Mouse (Mus musculus) cerebellum, adult 2 months (tissue): ENCODE data around the gene Fam222b. TPM values are rescaled to one million over a fixed set of nuclear protein-coding genes. Genes with fewer than 3 reads are reported as not detected.
"Not testable (repeated sequence)": the region's sequence is repeated elsewhere in the genome, so short reads cannot be mapped to it uniquely, and the experiment has no call there.

Experiments
- DNase-seq, 2 experiments: peaks; one replicate each; pipeline ENCODE4 v3.0.0; 2021
- H3K27ac ChIP-seq: fragments of 200-500 bp; 2 replicates; pipeline ENCODE4 v1.5.1; 2012; ENCODE audit warnings: low read length, control low read depth, inconsistent platforms; ENCODE audit not compliant: insufficient read depth
- H3K27me3 ChIP-seq: fragments of 200-500 bp; 2 replicates; pipeline ENCODE4 v1.6.1; 2012; ENCODE audit warnings: inconsistent platforms, mild to moderate bottlenecking, low read length, moderate library complexity; ENCODE audit not compliant: control insufficient read depth, insufficient read depth
- H3K4me1 ChIP-seq: fragments of 200-500 bp; 2 replicates; pipeline ENCODE4 v1.6.1; 2011; ENCODE audit warnings: low read length; ENCODE audit not compliant: control insufficient read depth, insufficient read depth
- H3K4me3 ChIP-seq: fragments of 200-500 bp; replicated peaks from 2 replicates; pipeline ENCODE3; 2011; ENCODE audit warnings: mild to moderate bottlenecking, low read depth, low read length, control low read depth; ENCODE audit not compliant: insufficient read depth
- CTCF ChIP-seq: fragments of 200-500 bp; IDR thresholded peaks from 2 replicates; pipeline ENCODE4 v1.5.1; 2011; ENCODE audit warnings: low read depth, mild to moderate bottlenecking, control low read depth, low read length, moderate library complexity, borderline replicate concordance; ENCODE audit not compliant: insufficient read depth
- POLR2A ChIP-seq: fragments of 200-500 bp; IDR thresholded peaks from 2 replicates; pipeline ENCODE4 v1.6.1; 2011; ENCODE audit warnings: low read length, control low read depth, borderline replicate concordance; ENCODE audit not compliant: insufficient read depth
- WGBS: fragments of 180-500 bp; shearing (Covaris S2); methylation state at CpG from one replicate; pipeline ENCODE4 v1.1.7; 2018; 5-methylcytosine and 5-hydroxymethylcytosine counted together
- polyA plus RNA-seq: library from polyadenylated mRNA; depleted of rRNA; stranded (reverse); fragments of >200 nt; gene quantifications from 2 replicates; pipeline ENCODE4 v1.2.3, GENCODE M21; 2012

Fam222b gene
- polyA plus RNA-seq, 1 experiment = 23.5 TPM

- no peaks in the 10 kb centered on the region for H3K27me3 ChIP-seq
- WGBS = 69% methylated on average over 8 of the region's 8 CpGs
- no peak overlapping the region for H3K4me3 ChIP-seq
- DNase-seq = no peak
- H3K27ac ChIP-seq = no peak overlapping the region
- TF ChIP-seq POLR2A (no peak), CTCF (no peak)
- H3K4me1 ChIP-seq = 0 out of 2 replicates have a peak, but pooled peaks cover 5% of the 10 kb centered on the region
These were observed 35.0 kb downstream of the Fam222b start for GRCm38 (mm10) chr11:78129458-78129857.

DNA sequence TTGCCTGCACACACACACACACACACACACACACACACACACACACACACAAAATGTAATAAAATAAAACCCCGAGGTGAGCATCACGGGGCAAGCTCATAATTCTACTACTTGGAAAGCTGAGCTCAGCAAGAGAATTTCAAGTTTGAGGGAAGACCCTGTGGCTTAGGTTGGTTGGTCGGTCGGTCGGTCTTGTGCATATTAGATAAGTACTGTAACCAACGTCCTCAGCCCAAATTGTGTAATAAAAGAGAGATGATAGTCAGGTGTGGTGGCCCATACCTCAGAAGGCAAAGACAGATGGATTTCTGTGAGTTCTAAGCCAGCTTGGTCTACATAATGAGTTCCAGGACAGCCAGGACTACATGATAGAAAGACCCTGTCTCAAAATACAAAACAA lies 39.5 kb downstream of the Fam222b start:
- no peaks in the 10 kb centered on the region for H3K27me3 ChIP-seq
- 0 out of 2 replicates have a peak, but pooled peaks cover 2% of the 10 kb centered on the region for H3K4me1 ChIP-seq
- WGBS = 93% methylated on average over 6 of the region's 6 CpGs
- no peak for DNase-seq
- H3K4me3 ChIP-seq = no peak overlapping the region
- TF ChIP-seq CTCF = no peak
- TF ChIP-seq POLR2A = no peak
- no peak overlapping the region for H3K27ac ChIP-seq

- Histone ChIP-seq H3K27me3 (no peaks in the 10 kb centered on the region), H3K4me3 (no peak overlapping the region), H3K4me1 (0 out of 2 replicates have a peak, but pooled peaks cover 2% of the 10 kb centered on the region), H3K27ac (no peak overlapping the region)
- TF ChIP-seq CTCF (no peak), POLR2A (no peak)
- WGBS = 68% methylated on average over 3 of the region's 3 CpGs
- DNase-seq = no peak
These were observed 39.9 kb downstream of the Fam222b start for GRCm38 (mm10) chr11:78134344-78134743.

GRCm38 (mm10) chr11:78135314-78135713 lies 40.9 kb downstream of the Fam222b start:
- WGBS = 91% methylated on average over 7 of the region's 7 CpGs
- not testable (repeated sequence) for H3K4me1 ChIP-seq, DNase-seq, H3K27ac ChIP-seq, H3K27me3 ChIP-seq, H3K4me3 ChIP-seq

- no peak overlapping the region for H3K4me3 ChIP-seq
- H3K4me1 ChIP-seq = 0 out of 2 replicates have a peak, but pooled peaks cover 2% of the 10 kb centered on the region
- 72% methylated on average over 1 of the region's 1 CpGs for WGBS
- no peaks in the 10 kb centered on the region for H3K27me3 ChIP-seq
- TF ChIP-seq CTCF (no peak), POLR2A (no peak)
- no peak for DNase-seq
- no peak overlapping the region for H3K27ac ChIP-seq
These were observed 41.7 kb downstream of the Fam222b start for GRCm38 (mm10) chr11:78136132-78136531.

DNA sequence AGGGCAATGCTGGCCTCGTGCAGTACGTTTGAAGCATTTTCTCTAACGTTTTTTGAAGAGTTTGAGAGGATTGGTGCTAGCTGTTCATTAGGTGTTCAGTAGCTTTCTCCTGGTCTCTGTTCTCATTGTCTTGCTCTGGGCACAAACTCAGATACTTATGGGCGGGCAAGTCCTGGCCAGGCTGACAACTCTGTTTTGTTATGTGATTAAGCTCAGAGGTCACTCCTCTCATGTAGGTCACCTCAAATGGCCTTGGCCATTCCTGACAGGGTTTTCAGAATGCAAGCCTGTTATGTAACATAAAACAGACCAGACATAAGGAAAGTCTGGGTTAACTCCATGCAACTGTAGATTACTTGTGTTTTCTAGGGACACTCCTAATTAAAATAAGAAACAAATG lies 43.1 kb downstream of the Fam222b start:
- no peak overlapping the region for H3K4me3 ChIP-seq
- no peak for DNase-seq
- H3K27me3 ChIP-seq = no peaks in the 10 kb centered on the region
- WGBS = 79% methylated on average over 4 of the region's 4 CpGs
- H3K27ac ChIP-seq = no peak overlapping the region
- H3K4me1 ChIP-seq = peaks cover 4% of the 10 kb centered on the region
- TF ChIP-seq CTCF = no peak
- TF ChIP-seq POLR2A = no peak

- no peak overlapping the region for H3K27ac ChIP-seq
- no peak overlapping the region for H3K4me3 ChIP-seq
- 90% methylated on average over 3 of the region's 3 CpGs for WGBS
- TF ChIP-seq POLR2A = no peak
- no peak for TF ChIP-seq CTCF
- peaks cover 4% of the 10 kb centered on the region for H3K4me1 ChIP-seq
- H3K27me3 ChIP-seq = no peaks in the 10 kb centered on the region
- no peak for DNase-seq
These were observed 43.6 kb downstream of the Fam222b start for GRCm38 (mm10) chr11:78138023-78138422.

DNA sequence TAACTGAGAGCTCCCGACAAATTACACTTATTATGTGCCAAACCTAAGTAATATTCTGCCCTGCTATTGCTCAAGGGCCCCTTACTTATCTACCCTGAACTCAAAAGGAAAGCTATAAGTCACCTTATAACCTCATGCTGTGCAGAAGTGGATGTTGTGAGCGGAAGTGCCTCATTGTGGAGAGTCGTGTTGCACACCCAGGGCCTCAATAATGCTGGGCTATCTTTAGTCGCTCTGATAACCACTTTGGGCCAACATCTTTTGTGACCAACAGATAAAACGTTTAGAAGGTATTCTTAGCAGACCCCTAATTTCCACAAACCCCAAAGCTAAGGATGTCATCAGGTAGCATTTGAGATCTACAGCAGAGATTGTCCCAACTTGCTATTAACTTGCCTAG lies 46.2 kb downstream of the Fam222b start:
- Histone ChIP-seq H3K4me1 (peaks cover 4% of the 10 kb centered on the region), H3K27ac (no peak overlapping the region), H3K27me3 (no peaks in the 10 kb centered on the region), H3K4me3 (no peak overlapping the region)
- TF ChIP-seq CTCF (no peak), POLR2A (no peak)
- WGBS = 92% methylated on average over 5 of the region's 5 CpGs
- no peak for DNase-seq

GRCm38 (mm10) chr11:78143520-78143919 lies 49.1 kb downstream of the Fam222b start:
- TF ChIP-seq CTCF (no peak), POLR2A (no peak)
- no peak for DNase-seq
- Histone ChIP-seq H3K27me3 (no peaks in the 10 kb centered on the region), H3K4me1 (peaks cover 2% of the 10 kb centered on the region), H3K27ac (no peak overlapping the region), H3K4me3 (no peak overlapping the region)
- 84% methylated on average over 2 of the region's 2 CpGs for WGBS
